Mouse (Mus musculus) midbrain, embryonic 16.5 days (tissue): ENCODE data around the gene Mapk8ip1. TPM values are rescaled to one million over a fixed set of nuclear protein-coding genes. Genes with fewer than 3 reads are reported as not detected.

Source experiments
- ATAC-seq: fragments of 200-750 bp; cut with Nextera tagmentation; 2 replicates; pipeline ENCODE4 v1.8.0; 2017; ENCODE audit warnings: moderate TSS enrichment
- H3K27ac ChIP-seq: fragments of 300-500 bp; sonication (generic); 2 replicates; pipeline ENCODE4 v1.5.1; 2014; ENCODE audit warnings: mild to moderate bottlenecking, low read length, mixed read lengths
- H3K27me3 ChIP-seq: fragments of 300-500 bp; sonication (generic); 2 replicates; pipeline ENCODE4 v1.6.1; 2014; ENCODE audit warnings: low read depth, low read length, mixed read lengths; ENCODE audit not compliant: control insufficient read depth, insufficient read depth
- H3K36me3 ChIP-seq: fragments of 300-500 bp; sonication (generic); 2 replicates; pipeline ENCODE4 v1.6.1; 2014; ENCODE audit warnings: mild to moderate bottlenecking, low read length, moderate library complexity, mixed read lengths; ENCODE audit not compliant: control insufficient read depth, insufficient read depth
- H3K4me1 ChIP-seq: fragments of 300-500 bp; sonication (generic); 2 replicates; pipeline ENCODE4 v1.6.1; 2014; ENCODE audit warnings: mild to moderate bottlenecking, low read length, mixed read lengths; ENCODE audit not compliant: control insufficient read depth, insufficient read depth
- H3K4me2 ChIP-seq: fragments of 300-500 bp; sonication (generic); 2 replicates; pipeline ENCODE4 v1.6.1; 2014; ENCODE audit warnings: mild to moderate bottlenecking, low read length, mixed read lengths
- H3K4me3 ChIP-seq: fragments of 300-500 bp; sonication (generic); 2 replicates; pipeline ENCODE4 v1.5.1; 2014; ENCODE audit warnings: low read depth, mild to moderate bottlenecking, low read length, moderate library complexity, mixed read lengths
- H3K9ac ChIP-seq: fragments of 300-500 bp; sonication (generic); 2 replicates; pipeline ENCODE4 v1.6.1; 2014; ENCODE audit warnings: low read depth, low read length, mixed read lengths
- H3K9me3 ChIP-seq: fragments of 300-500 bp; sonication (generic); replicated peaks from 2 replicates; pipeline ENCODE4 v1.6.1; 2014; ENCODE audit warnings: mild to moderate bottlenecking, low read length, mixed read lengths; ENCODE audit not compliant: control insufficient read depth, poor library complexity, severe bottlenecking
- WGBS: fragments of 180-500 bp; shearing (Covaris S2); extraction: QIAGEN DNeasy Blood & Tissue Kit; methylation state at CpG from one replicate; pipeline ENCODE4 v1.1.7; 2014; 5-methylcytosine and 5-hydroxymethylcytosine counted together
- polyA plus RNA-seq: library from polyadenylated mRNA; unstranded; fragments of >200 nt; fragmentation: Nextera tagmentation; extraction: Ambion mirVana; gene quantifications from 2 replicates; pipeline ENCODE4 v1.2.1, GENCODE M21; 2015

Gene Mapk8ip1
- polyA plus RNA-seq, 1 experiment from 2014 or later: 126 TPM

DNA sequence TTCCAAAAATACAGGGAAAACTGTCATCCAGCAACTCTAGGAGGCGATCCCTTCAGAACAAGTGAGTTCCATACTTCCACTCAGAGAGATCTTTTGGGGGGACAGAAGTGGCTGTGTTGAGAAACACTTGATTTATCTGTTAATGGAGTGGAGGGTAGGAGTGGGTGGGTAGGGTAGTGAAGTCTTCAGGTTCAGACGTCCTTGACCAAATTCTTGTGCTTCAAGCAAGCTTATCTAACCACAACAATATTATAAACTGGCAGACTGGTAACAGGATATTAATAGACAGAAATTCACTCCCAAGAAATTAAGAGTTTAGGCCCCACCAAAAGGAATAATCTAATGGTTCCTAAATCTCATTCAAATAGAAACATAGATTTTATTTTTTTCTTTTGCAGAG, 29.0 kb upstream of the Mapk8ip1 start:
- H3K27me3 ChIP-seq: no peaks in the 10 kb centered on the region
- no peak overlapping the region for H3K4me3 ChIP-seq
- 85% methylated on average over 2 of the region's 2 CpGs for WGBS
- H3K36me3 ChIP-seq: no peaks in the 10 kb centered on the region; the same call in 1 of the 2 replicates
- H3K9ac ChIP-seq: no peak overlapping the region
- H3K27ac ChIP-seq: no peak overlapping the region
- no peaks in the 10 kb centered on the region for H3K9me3 ChIP-seq
- ATAC-seq: no peak
- H3K4me2 ChIP-seq: no peak overlapping the region
- H3K4me1 ChIP-seq: peaks cover 48% of the 10 kb centered on the region

- 48% methylated on average over 6 of the region's 6 CpGs for WGBS
These were observed 26.8 kb upstream of the Mapk8ip1 start for GRCm38 (mm10) chr2:92427882-92428281.

DNA sequence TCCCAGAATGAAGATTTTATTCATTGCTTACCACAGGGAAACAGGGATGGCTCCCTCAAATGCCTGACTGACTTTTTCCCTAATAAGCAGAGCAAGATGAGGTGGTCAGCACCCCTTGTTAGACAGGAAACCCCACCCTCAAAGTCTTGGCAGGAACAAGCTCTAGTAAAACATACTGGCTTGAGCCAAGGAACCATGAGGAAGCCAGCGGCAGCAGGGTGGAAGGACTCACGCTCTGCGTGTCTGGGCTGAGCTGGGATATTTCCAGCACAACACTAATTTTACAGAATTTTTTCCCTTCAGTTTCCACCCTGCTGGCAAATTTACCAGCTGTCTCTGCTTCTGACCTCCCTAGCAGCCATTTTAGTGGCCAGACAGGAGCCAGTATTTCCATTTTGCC, 25.4 kb upstream of the Mapk8ip1 start:
- H3K27me3 ChIP-seq: no peaks in the 10 kb centered on the region
- peaks cover 9% of the 10 kb centered on the region for H3K36me3 ChIP-seq
- WGBS: 88% methylated on average over 3 of the region's 3 CpGs
- H3K9ac ChIP-seq: no peak overlapping the region
- no peak overlapping the region for H3K4me2 ChIP-seq
- peak overlapping the region; percentile 58; the same call in 1 of the 2 replicates for H3K27ac ChIP-seq
- peaks cover 34% of the 10 kb centered on the region for H3K4me1 ChIP-seq
- no peaks in the 10 kb centered on the region for H3K9me3 ChIP-seq
- ATAC-seq: no peak
- no peak overlapping the region for H3K4me3 ChIP-seq

More at GRCm38 (mm10) chr2:92427882-92428281, 26.8 kb upstream of the Mapk8ip1 start:
- Histone ChIP-seq H3K4me2 (peak overlapping the region; percentile 14; the same call in 1 of the 2 replicates), H3K36me3 (no peaks in the 10 kb centered on the region; the same call in none of the 2 replicates), H3K9ac (no peak overlapping the region; the same call in 1 of the 2 replicates), H3K27ac (0 out of 2 replicates have a peak overlapping the region, but pooled peaks have one; percentile 22), H3K27me3 (no peaks in the 10 kb centered on the region), H3K9me3 (no peaks in the 10 kb centered on the region), H3K4me3 (no peak overlapping the region), H3K4me1 (peaks cover 49% of the 10 kb centered on the region)
- no peak; the same call in 1 of the 2 replicates for ATAC-seq

DNA sequence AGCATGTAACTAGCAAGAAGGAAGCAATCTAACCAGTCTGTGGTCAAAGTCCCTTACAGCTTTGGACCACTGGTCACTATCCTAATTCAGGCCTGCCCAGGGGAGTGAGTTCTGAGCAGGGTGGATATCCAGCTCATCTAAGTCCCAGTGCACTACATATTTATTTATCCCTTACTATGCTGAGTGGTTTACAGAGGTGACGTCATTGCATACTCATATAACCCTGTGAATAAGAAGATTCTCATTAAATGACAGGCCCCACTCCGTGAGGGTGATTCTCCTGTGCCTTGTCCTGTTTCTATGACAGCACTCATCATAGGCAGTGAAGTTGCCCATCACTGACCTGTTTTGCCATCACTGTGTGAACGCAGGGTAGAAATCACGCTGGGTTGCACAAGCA, 24.3 kb upstream of the Mapk8ip1 start:
- H3K27ac ChIP-seq: peak overlapping the region; percentile 77
- H3K4me3 ChIP-seq: no peak overlapping the region
- peak overlapping the region; percentile 26 for H3K9ac ChIP-seq
- WGBS: 55% methylated on average over 4 of the region's 4 CpGs
- H3K4me1 ChIP-seq: peaks cover 26% of the 10 kb centered on the region
- no peak overlapping the region for H3K4me2 ChIP-seq
- H3K9me3 ChIP-seq: no peaks in the 10 kb centered on the region
- H3K27me3 ChIP-seq: no peaks in the 10 kb centered on the region
- no peak for ATAC-seq
- peaks cover 19% of the 10 kb centered on the region for H3K36me3 ChIP-seq

DNA sequence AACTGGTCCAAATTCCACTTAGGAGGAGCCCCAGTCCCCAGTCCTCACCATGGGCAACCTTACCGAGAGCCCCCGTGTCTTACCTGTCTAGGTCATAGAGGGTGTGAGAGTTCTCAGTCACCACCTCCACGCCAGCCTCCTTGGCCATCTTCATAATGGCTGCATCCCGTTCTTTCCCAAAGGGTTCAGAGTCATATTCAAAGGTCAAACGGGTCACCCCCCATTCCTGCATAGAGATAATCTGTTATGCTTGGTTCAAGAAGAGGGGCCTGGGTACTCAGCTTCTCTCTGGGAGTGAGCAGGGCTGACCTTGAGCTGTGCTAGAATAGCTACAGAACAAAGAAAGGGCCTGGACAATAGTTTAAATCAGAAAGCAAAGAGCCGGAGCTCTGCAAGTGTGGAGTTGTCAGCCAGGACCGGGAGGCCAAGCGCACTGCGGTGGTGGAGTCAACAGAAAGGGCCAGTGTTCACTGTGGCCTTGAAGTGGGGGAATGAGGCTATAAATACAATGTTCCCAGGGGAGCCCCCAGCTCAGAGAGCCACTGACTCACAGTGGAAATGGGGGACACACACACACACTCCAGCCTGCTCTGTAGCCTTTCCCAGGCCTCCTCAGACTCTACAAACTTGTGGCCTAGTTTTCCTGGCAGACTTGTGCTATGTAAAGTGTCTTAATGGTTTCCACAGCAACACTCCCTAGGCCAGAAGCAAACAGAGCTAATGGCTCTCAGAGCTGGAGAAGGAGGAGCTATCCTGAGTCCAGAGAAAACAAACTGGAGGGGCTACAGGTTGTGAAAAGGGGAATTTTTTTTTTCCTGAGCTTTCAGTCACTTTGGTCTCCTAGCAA, 23.6 kb upstream of the Mapk8ip1 start:
- peak overlapping the region; percentile 78 for H3K27ac ChIP-seq
- H3K27me3 ChIP-seq: no peaks in the 10 kb centered on the region
- no peak overlapping the region for H3K4me2 ChIP-seq
- WGBS: 31% methylated on average over 9 of the region's 9 CpGs
- H3K4me1 ChIP-seq: peaks cover 25% of the 10 kb centered on the region
- H3K9ac ChIP-seq: no peak overlapping the region
- peaks cover 24% of the 10 kb centered on the region for H3K36me3 ChIP-seq
- ATAC-seq: peak; percentile 68
- H3K4me3 ChIP-seq: no peak overlapping the region
- H3K9me3 ChIP-seq: no peaks in the 10 kb centered on the region

DNA sequence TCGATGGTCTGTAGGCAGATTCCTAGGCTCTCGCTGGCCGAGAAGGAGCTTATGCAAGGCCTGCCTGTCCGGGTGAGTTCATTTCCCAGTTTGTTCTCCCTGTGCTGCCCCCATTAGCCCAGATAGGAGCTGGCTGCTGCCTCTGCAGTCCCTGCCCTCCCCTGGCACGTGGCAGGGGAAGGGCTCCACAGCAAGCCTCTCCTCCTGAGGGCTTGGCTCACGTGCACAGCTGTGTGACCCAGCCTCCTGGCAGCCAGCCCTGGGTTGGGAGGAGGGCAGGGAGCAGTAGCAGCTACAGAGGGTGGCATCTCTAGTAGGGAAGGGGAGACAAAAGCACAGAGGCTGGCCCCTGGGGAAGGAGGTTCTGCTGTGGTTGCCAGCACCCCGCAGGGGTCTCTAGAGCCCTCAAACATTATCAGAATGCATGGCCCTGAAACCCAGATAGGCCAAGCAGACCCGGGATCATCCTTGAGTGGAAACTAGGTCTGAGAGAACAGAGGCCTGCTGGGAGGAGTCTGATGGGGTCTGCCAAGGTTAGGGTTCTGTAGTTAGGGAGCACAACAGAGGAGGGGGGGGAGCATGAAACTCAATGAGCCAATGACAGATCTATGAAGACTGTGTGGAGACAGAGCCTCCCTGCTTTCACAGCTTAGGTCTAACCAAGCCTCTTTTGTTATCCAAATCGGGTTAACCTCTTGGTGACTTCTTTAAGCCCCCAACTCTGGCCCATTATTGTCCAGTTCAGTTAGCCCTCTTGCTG, 22.8 kb upstream of the Mapk8ip1 start:
- H3K4me3 ChIP-seq: no peak overlapping the region
- no peak overlapping the region for H3K9ac ChIP-seq
- 53% methylated on average over 9 of the region's 9 CpGs for WGBS
- no peak overlapping the region for H3K4me2 ChIP-seq
- peak; percentile 43; the same call in 1 of the 2 replicates for ATAC-seq
- peak overlapping the region; percentile 78 for H3K27ac ChIP-seq
- peaks cover 24% of the 10 kb centered on the region for H3K36me3 ChIP-seq
- H3K4me1 ChIP-seq: peaks cover 25% of the 10 kb centered on the region
- H3K9me3 ChIP-seq: no peaks in the 10 kb centered on the region
- no peaks in the 10 kb centered on the region for H3K27me3 ChIP-seq

GRCm38 (mm10) chr2:92423156-92423555, 22.1 kb upstream of the Mapk8ip1 start:
- Histone ChIP-seq H3K36me3 (peaks cover 24% of the 10 kb centered on the region), H3K27ac (peak overlapping the region; percentile 78; the same call in 1 of the 2 replicates), H3K9me3 (no peaks in the 10 kb centered on the region), H3K27me3 (no peaks in the 10 kb centered on the region), H3K4me1 (peaks cover 20% of the 10 kb centered on the region), H3K4me3 (no peak overlapping the region), H3K9ac (no peak overlapping the region), H3K4me2 (no peak overlapping the region)
- ATAC-seq: no peak
- WGBS: 92% methylated on average over 9 of the region's 9 CpGs

DNA sequence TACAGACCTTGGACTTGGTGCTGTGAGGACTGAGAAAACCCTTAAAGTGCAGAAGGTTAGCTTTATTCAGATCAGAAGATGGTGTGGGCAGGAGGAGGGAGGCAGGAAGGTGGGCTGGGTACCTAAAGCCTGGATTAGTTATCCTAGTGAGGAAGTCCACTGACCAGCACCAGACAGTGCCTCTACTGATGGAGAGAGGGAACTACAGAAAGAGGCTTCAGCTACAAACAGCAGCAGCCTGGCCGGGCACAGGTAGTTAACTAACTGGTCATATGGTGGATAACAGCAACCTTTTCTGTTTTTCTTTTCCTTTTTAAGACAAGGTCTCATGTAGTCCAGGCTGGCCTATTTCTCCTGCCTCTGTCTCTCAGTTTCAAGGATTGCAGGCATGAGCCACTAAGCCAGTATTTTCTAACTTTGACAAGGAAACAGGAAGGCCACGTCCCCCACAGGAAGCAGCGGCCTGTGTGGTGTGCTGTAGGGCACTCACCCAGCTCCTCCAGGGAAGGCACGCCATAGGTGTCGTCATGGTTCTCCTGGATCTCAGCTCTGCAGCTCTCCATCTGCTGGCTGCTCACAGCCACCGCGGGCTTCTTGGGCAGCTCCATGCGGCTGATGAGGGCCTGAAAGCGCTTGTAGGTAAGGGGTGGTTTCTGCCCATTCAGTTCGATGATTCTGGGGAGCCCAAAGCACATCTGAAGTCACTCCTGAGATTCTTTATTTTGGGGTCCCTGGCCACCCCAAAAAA, 21.5 kb upstream of the Mapk8ip1 start:
- ATAC-seq: no peak
- Histone ChIP-seq H3K4me1 (peaks cover 17% of the 10 kb centered on the region), H3K4me3 (no peak overlapping the region), H3K4me2 (no peak overlapping the region), H3K36me3 (peaks cover 26% of the 10 kb centered on the region), H3K9me3 (no peaks in the 10 kb centered on the region), H3K27me3 (no peaks in the 10 kb centered on the region), H3K9ac (no peak overlapping the region), H3K27ac (no peak overlapping the region; the same call in 1 of the 2 replicates)
- 73% methylated on average over 10 of the region's 10 CpGs for WGBS
